Mouse (Mus musculus): ENCODE data around the gene S1pr1.

Gene S1pr1

GRCm38 (mm10) chr3:115711924-115712807 lies 2.7 kb downstream of the S1pr1 start:
- no peak for DNase-seq (ENCODE audit: low spot score)

DNA sequence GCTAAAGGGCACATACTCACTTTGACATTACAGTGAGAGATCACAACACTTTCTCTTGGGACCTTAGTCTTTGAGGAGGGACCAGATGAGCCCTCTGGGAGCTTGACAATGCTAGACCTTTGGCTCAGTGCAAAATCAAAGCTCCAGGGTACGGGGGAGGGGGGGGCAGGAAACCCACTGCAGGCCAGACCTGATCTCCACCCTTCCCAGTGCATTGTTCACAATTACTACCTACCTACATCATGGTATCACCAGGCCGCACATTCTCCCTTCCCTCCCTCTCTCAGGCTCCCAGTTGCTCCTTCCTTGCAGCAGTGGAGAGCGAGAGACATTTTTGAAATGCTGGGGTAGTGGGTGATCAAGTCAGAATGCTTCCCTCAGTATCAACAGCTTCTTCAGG lies 3.5 kb downstream of the S1pr1 start:
- DNase-seq (ENCODE audit: low spot score), result no peak

DNA sequence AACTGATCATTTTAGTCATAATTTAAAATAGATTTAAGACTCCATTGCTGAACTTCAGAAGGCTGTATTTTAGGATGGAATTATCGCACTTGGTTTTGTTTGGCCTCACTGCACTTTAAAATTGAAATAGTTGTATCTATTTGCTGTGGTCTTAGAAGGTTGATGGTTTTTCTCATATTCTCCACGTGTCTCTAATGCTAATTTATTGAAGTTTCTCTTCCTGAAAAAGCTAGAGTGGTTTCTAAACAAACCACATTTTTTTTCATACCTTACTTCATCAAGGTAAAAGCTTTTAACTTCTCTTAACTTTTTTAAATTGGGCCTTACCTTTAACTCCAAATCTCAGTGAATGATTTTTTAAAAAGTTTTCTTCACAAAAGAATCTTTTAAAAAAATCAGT lies 4.8 kb downstream of the S1pr1 start:
- no peak for DNase-seq (ENCODE audit: low spot score)

- no peak for DNase-seq (ENCODE audit: low spot score)
Observed at GRCm38 (mm10) chr3:115709118-115709574, 5.7 kb downstream of the S1pr1 start.

GRCm38 (mm10) chr3:115706736-115707135 lies 8.1 kb downstream of the S1pr1 start:
- DNase-seq (ENCODE audit: low spot score), result no peak

DNA sequence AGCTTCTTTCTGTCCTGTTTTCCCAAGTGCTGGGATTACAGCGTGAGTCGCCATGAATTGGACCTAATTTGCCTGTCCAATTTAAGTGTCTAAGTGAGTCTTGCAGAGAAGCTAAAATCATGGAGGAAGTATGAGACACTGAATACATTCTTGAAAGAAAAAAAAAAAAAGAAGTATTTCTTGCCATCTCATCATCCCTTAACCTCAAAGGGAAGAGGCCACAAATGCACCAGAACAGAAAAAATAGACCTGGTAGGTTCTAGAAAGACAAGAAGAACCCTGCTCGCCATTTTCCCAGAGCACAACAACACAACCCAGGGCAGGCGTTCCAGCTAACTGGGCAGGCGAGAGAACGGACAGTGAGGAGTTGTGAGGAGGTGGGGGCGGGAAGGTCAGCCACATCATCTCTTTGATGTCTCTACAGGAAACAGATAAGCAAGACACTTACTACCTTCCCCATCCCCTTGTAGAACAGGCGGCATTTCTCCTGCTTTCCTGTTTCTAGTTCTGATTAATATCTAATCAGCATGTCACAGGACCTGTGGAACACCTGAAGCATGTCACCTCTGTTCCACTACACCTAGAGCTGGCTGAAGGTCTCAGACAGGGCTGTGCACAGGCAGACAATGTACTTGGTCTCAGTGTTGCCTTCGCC lies 10.5 kb downstream of the S1pr1 start:
- DNase-seq (ENCODE audit: low spot score), result no peak

DNA sequence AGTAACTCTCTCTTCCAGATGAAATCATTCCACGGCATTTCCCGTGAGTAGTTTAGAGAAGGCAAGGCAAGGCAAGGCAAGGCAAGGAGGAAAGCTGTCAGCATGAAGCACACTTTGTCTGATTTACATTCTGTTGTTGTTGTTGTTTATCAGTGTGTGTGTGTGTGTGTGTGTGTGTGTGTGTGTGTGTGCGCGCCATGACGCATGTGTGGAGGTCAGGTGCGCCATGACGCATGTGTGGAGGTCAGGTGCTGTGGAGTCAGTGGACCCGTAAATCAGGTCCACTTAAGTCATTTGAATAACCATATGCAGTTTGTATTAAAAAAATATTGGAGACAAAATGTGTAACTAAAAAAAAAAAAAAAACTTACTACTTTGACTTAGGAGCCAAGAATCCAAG lies 11.2 kb downstream of the S1pr1 start:
- no peak for DNase-seq (ENCODE audit: low spot score)

DNA sequence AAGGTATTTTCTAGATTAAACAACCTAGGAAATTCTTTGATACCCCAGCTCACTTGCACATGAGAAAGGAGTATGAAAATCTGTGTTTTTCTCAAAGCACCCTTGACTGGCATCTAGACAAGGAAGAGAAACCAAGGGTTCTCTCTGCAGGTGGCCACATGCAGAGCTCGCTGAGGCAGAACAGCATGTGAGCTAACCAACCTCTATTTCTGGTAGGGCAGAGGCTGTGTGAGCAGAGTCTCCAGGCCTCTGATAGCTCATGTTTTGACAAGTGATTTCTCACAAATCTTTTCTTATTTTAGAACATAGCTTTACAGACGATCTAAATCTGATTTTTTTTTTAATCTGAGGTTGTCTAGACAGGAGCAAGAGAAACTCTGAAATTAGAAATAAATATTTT lies 12.8 kb downstream of the S1pr1 start:
- DNase-seq (ENCODE audit: low spot score), result no peak

DNA sequence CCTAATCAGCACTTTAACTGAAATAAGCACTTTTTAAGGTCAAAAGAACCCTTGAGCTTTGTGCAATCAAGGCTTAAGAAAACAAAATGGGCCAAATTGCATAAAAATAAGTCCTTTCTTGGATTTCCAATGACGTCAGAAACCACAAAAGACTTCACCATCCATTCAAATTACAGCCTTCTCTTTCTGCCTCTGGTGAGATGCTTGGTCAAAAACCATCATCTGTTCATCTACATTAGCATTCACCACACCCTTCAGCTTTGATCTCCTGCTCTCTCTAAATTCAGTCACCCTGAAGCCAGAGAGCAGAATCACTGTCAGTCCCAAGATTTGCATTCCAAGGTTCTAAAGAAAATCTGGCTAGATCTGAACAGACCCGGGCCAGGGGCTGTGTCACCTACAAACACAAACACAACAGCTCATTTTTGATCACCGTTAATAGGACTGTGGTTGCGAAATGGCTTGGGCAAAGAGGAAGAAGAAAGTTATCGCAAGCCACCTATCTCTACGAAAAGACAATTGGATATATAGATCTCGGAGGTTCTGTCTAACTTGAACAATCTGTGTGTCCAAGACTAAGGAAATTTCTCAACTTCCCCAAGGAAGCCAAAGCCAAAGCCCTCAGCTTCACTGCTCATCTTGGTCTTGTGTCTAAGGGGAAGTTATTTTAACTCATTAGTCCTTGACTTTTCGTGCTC lies 19.5 kb downstream of the S1pr1 start:
- DNase-seq (ENCODE audit: low spot score), result no peak

DNA sequence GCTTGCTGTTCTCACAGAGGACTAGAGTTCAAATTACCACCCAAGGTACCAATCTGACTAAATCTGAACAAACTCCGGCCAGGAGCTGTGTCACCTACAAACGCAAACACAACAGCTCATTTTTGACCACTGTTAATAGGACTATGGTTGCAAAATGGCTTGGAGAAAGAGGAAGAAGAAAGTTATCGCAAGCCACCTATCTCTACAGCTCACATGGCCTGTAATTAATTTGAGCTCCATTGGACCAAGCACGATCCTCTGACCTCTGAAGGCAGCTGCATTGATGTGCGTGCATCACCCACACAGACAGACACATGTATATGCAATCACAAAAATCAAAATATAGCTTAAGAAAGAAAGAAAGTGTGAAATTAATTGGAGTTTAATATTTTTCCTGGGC lies 20.7 kb downstream of the S1pr1 start:
- DNase-seq (ENCODE audit: low spot score), result no peak

DNA sequence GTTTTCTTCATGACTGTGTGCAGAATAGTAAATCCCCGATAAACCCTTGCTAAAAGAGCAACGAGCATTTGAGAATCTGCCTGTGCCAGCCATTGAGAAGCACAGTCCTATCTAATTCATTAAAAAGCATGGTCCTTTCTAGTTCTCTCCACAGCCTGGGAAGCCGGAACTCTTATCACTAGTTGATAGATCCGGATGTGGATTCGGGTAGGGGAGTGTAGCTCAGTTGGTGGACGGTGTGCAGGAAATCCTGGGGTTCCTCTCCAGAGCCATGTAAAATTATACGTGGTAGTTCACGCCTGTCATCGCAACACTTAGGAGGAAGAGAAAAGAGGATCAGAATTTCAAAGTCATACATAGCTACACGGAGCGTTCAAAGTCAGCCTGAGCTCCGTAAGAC lies 21.5 kb downstream of the S1pr1 start:
- no peak for DNase-seq (ENCODE audit: low spot score)

- no peak for DNase-seq (ENCODE audit: low spot score)
Observed at GRCm38 (mm10) chr3:115692857-115693256, 22.0 kb downstream of the S1pr1 start.

DNA sequence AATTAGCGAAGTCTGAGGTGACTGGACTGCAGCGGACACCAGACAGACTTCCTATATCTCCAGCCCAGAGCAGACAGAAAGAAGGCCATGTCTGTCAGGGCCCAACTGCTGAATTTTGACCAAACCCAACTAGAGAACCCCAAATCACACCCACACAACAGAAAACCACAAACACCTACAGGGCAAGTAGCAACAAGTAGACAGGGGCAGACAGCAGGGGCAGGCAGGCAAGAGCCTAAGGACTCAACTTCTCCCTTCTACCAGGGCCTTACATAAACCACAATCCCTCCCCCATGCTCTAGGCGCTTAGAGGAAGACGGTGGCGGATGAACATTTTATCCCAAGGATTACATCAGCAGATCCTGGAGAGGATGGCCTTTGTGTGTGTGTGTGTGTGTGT lies 22.5 kb downstream of the S1pr1 start:
- DNase-seq (ENCODE audit: low spot score), result no peak

DNA sequence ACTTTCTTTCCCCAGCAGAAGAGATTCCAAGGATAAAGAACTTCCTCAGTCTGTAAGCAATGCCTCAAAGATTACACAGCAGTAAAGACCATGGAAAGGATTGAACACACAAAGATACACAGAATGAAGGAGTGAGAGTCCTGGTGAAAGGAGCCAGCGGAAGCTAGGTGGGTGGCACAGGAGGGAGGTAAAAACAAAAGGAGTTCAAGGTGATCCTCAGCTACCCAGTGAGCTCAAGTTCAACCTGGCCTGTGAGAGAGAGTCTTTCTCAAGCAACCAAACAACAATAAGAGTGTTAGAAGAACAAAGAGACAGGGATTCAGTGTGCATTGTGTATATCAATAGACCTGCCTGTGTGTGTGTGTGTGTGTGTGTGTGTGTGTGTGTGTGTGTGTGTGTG lies 25.0 kb downstream of the S1pr1 start:
- DNase-seq (ENCODE audit: low spot score), result no peak

DNA sequence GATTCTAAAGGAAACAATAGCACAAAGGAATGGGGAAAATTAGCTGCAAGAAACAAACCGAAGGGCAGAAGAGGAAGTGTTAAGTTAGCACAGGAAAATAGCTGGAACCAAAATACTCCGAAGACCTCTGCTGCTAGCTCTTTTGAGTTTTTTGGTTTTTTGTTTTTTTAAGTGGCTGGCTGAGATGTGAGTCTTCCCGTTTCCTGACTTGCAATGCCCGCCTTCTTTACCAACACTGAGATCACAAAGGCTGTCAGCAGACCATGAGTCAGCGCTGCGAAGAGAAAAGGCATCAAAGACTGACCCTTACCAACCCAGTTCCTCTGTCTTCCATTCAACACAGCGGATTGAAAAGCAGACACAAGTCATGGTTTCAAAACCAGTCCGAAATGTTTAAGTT lies 25.5 kb downstream of the S1pr1 start:
- no peak for DNase-seq (ENCODE audit: low spot score)

GRCm38 (mm10) chr3:115687821-115688220 lies 27.1 kb downstream of the S1pr1 start:
- no peak for DNase-seq (ENCODE audit: low spot score)

GRCm38 (mm10) chr3:115682328-115683088 lies 32.4 kb downstream of the S1pr1 start:
- no peak for DNase-seq (ENCODE audit: low spot score)

DNA sequence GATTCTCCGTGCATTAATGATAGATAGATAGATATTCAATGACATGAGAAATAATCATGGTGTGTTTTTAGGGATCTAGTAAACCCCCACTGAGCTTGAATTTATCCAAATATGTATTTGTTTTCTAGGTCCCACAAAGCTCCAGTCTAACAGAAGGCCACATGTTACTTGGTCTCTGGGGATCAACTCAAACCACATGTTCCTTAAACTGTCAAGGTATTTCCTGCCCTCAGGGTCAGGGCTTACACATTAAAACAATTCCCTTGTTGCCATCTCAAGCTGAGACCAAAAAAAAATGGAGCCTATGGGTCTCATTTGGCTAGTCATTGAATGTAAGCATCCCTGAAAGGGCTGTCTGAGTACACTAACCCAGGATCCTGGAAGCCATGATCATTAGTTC lies 33.7 kb downstream of the S1pr1 start:
- no peak for DNase-seq (ENCODE audit: low spot score)

DNA sequence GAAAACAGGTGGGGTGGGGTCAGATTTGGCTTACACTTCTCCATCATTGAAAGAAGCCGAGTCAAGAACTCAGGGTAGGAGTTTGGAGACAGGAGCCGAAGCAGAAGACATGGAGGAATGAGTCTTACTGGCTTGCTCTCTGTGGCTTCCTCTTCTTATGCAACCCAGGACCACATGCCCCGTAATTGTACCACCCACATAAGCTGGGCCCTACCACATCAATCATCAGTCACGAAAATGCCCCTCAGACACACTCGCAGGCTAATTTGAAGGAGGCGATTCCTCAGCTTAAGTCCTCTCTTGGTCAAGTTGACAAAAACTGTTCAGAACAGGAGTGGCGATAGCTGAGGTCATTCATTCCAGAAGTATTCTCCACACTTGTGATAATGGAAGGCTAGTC lies 35.9 kb downstream of the S1pr1 start:
- no peak for DNase-seq (ENCODE audit: low spot score)

DNA sequence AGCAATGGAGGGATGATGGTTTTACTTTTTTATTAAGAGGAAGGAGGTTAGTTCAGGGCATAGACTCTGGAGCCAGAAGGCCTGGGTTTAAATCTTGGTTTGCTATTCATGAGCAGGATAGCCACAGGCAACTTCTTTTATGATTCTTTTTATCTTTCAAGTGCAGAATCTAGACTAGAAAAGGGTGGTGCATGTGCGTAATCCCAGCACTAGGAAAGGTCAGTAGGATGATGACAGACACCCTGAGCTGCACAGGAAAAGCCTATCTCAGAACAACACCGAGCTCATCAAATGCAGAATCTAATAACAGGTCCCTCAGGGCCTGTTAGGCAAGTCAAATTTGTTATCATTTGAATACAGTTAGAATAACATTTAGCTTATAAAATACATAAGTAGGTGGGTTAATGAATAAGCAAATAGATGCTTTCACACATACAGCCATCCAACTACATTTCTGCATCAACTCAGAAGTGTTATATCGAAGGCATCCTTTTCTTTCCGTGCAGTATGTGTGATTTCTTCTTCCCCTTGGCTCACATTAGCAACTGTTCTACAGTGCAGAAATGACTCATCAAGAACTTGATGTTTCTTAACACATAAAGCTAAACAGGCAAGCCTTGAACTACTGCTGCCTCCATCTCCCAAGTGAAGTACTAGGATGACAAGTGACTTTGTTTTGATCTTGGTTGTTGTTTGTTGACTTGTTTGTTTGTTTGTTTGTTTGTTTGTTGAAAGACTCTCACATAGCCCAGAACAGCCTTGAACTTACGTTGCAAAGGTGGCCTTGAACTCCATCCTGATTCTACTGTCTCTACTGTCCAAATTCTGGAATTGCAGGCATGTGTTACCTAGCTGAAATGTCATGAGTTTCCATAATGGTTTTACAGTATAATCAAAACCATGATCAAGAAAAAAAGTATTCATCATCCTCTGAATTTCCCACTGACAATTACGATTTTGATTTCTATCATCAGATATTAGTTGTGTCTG lies 39.0 kb downstream of the S1pr1 start:
- DNase-seq (ENCODE audit: low spot score), result no peak

- DNase-seq (ENCODE audit: low spot score), result no peak
Observed at GRCm38 (mm10) chr3:115674665-115675064, 40.2 kb downstream of the S1pr1 start.
